Mouse (Mus musculus): ENCODE data around the gene Olfr1245.
"Not testable (repeated sequence)": the region's sequence is repeated elsewhere in the genome, so short reads cannot be mapped to it uniquely, and the experiment has no call there.

Gene Olfr1245

GRCm38 (mm10) chr2:89578347-89578746, at the start of gene Olfr1245:
Gene Olfr1245 (minus strand): TSS chr2:89578447.
- no peak for DNase-seq

GRCm38 (mm10) chr2:89618145-89618544, 39.9 kb upstream of the Olfr1245 start, which contains the start of gene Olfr1248:
Gene Olfr1248 (minus strand): TSS chr2:89618245.
- DNase-seq: not testable (repeated sequence)

- no peak for DNase-seq
Observed at GRCm38 (mm10) chr2:89614030-89614429, 35.8 kb upstream of the Olfr1245 start, which contains the start of gene Olfr1247. Gene Olfr1247 (minus strand): TSS chr2:89614130.

- no peak for DNase-seq
Observed at GRCm38 (mm10) chr2:89593057-89593456, 14.8 kb upstream of the Olfr1245 start, which contains the start of gene Olfr1246. Gene Olfr1246 (minus strand): TSS chr2:89593157.

- not testable (repeated sequence) for DNase-seq
Observed at GRCm38 (mm10) chr2:89562706-89563105, 15.5 kb downstream of the Olfr1245 start.

GRCm38 (mm10) chr2:89544516-89544915, 33.7 kb downstream of the Olfr1245 start:
- DNase-seq: no peak

GRCm38 (mm10) chr2:89539923-89540322, 38.3 kb downstream of the Olfr1245 start:
- DNase-seq: no peak

GRCm38 (mm10) chr2:89531387-89531786, 46.9 kb downstream of the Olfr1245 start, which contains the start of gene Olfr1243:
Gene Olfr1243 (minus strand): TSS chr2:89531487.
- DNase-seq: no peak

Data from cerebellum, adult 11-12 months (tissue).